In the genomic region with DNA sequence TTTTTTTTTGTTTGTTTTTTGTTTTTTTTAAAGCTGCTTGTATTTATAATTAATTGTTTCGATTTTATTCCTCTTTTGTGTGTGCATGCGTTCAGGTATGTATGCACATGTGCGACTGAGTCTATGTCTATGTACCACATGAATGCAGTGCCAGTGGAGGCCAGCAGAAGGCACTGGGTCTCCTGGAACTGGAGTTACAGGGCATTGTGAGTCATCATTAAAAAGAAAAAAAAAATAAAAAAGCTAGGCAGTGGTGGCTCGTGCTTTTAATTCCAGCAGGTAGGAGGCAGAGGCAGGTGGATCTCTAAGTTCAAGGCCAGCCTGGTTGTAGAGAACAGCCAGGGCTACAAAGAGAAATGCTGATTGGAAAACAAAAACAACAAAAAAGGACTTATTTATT, we compare ENCODE assay signal across 40 mouse cellular contexts. TPM values are rescaled to one million over a fixed set of nuclear protein-coding genes. Genes with fewer than 3 reads are reported as not detected.
DNase-seq lines count a peak whose midpoint lies in the region; ATAC-seq and TF ChIP-seq lines count a peak whose summit lies in the region.
"Had no signal": no experiment of that assay in that cellular context is flagged by ENCODE, and none has a peak within 500 bp of the region (broad histone marks: within the 10 kb centered on the region; RNA-seq: fewer than 3 reads in every experiment).

No protein-coding gene starts in this region.

- no peak for ATAC-seq in intestine, embryonic 14.5 days (replicated peaks; ENCODE audit: low FRiP score, low TSS enrichment, low read depth)
- ATAC-seq in intestine, embryonic 15.5 days: no peak
- ATAC-seq: forebrain, embryonic 16.5 days; hindbrain, postnatal 0 days; midbrain, embryonic 16.5 days; Patski had no signal

- H3K79me2 ChIP-seq in MEL (ENCODE audit: control insufficient read depth, insufficient read depth, low read length, poor library complexity) (no peaks in the 10 kb centered on the region), macrophage (ENCODE audit: inconsistent target) (peaks cover 89% of the 10 kb centered on the region)

- H3K4me1 ChIP-seq in intestine, embryonic 14.5 days (replicated peaks; ENCODE audit: control insufficient read depth, insufficient read depth, low read length): no peaks in the 10 kb centered on the region
- H3K4me1 ChIP-seq in intestine, embryonic 15.5 days (replicated peaks): no peaks in the 10 kb centered on the region
- H3K4me1 ChIP-seq in MEL (ENCODE audit: control insufficient read depth in 1 of 2, insufficient read depth in 2 of 2, low read length in 2 of 2): peaks cover 0 to 5% of the 10 kb centered on the region in 2 experiments; a peak in 2 of 4 replicates
- H3K4me1 ChIP-seq: embryonic facial prominence, embryonic 12.5 days; forebrain, embryonic 10.5 days; hindbrain, embryonic 12.5 days; limb, embryonic 10.5 days; limb, embryonic 15.5 days; liver, embryonic 13.5 days; midbrain, embryonic 10.5 days; neural tube, embryonic 12.5 days had no signal

- H3K4me2 ChIP-seq in intestine, embryonic 14.5 days (ENCODE audit: low read length): no peak overlapping the region
- no peak overlapping the region for H3K4me2 ChIP-seq in intestine, embryonic 15.5 days (replicated peaks)
- H3K4me2 ChIP-seq: embryonic facial prominence, embryonic 12.5 days; heart, embryonic 11.5 days; hindbrain, embryonic 12.5 days; limb, embryonic 15.5 days; liver, embryonic 13.5 days; neural tube, embryonic 12.5 days had no signal

- no peak overlapping the region for H3K4me3 ChIP-seq in intestine, embryonic 14.5 days (ENCODE audit: low read depth, low read length)
- no peak overlapping the region for H3K4me3 ChIP-seq in intestine, embryonic 15.5 days (replicated peaks)
- H3K4me3 ChIP-seq in MEL (ENCODE audit: control insufficient read depth in 1 of 2, insufficient read depth in 1 of 2, low read depth in 2 of 2, low read length in 2 of 2) (no peak overlapping the region), macrophage (ENCODE audit: inconsistent target) (no peak overlapping the region)
- H3K4me3 ChIP-seq: embryonic facial prominence, embryonic 12.5 days; forebrain, embryonic 10.5 days; hindbrain, embryonic 12.5 days; limb, embryonic 10.5 days; limb, embryonic 15.5 days; liver, embryonic 13.5 days; midbrain, embryonic 10.5 days; myocyte; neural tube, embryonic 12.5 days had no signal

- H3K36me3 ChIP-seq in intestine, embryonic 14.5 days (ENCODE audit: control insufficient read depth, insufficient read depth, low read length): peaks cover 93% of the 10 kb centered on the region
- H3K36me3 ChIP-seq in intestine, embryonic 15.5 days: peaks cover 16% of the 10 kb centered on the region
- H3K36me3 ChIP-seq in MEL (ENCODE audit: control insufficient read depth in 1 of 2, insufficient read depth in 2 of 2, low read length in 2 of 2): peaks cover 7 to 18% of the 10 kb centered on the region in 2 experiments
- peaks cover 74% of the 10 kb centered on the region for H3K36me3 ChIP-seq in macrophage (ENCODE audit: inconsistent target)

- H3K9me3 ChIP-seq in intestine, embryonic 14.5 days (ENCODE audit: control insufficient read depth, low read length): no peaks in the 10 kb centered on the region
- H3K9me3 ChIP-seq in intestine, embryonic 15.5 days: no peaks in the 10 kb centered on the region
- no peaks in the 10 kb centered on the region for H3K9me3 ChIP-seq in MEL (replicated peaks; ENCODE audit: insufficient read depth, low read length)
- H3K9me3 ChIP-seq: embryonic facial prominence, embryonic 12.5 days; forebrain, embryonic 10.5 days; hindbrain, embryonic 12.5 days; limb, embryonic 10.5 days; limb, embryonic 15.5 days; liver, embryonic 13.5 days; midbrain, embryonic 10.5 days; neural tube, embryonic 12.5 days had no signal

- TF ChIP-seq RAD21 in MEL (IDR thresholded peaks at IDR 0.05; ENCODE audit: low read depth, low read length): no peak

- H3K9ac ChIP-seq in intestine, embryonic 14.5 days (ENCODE audit: low read length): no peak overlapping the region
- no peak overlapping the region for H3K9ac ChIP-seq in intestine, embryonic 15.5 days
- H3K9ac ChIP-seq in MEL (ENCODE audit: control insufficient read depth, low read depth, low read length, poor library complexity, severe bottlenecking): no peak overlapping the region
- H3K9ac ChIP-seq: embryonic facial prominence, embryonic 12.5 days; hindbrain, embryonic 12.5 days; limb, embryonic 15.5 days; liver, embryonic 13.5 days; neural tube, embryonic 12.5 days had no signal

- no peak overlapping the region for H3K27ac ChIP-seq in intestine, embryonic 14.5 days (ENCODE audit: low read depth)
- H3K27ac ChIP-seq in intestine, embryonic 15.5 days: no peak overlapping the region
- H3K27ac ChIP-seq in MEL (ENCODE audit: control insufficient read depth, low read depth, low read length) (no peak overlapping the region), macrophage (peak overlapping the region; percentile 92; the same call in 1 of the 2 replicates)
- H3K27ac ChIP-seq: embryonic facial prominence, embryonic 12.5 days; forebrain, embryonic 10.5 days; hindbrain, embryonic 12.5 days; hindbrain, postnatal 0 days; limb, embryonic 10.5 days; limb, embryonic 15.5 days; liver, embryonic 13.5 days; midbrain, embryonic 10.5 days; neural tube, embryonic 12.5 days had no signal

- peak; percentile 13 for DNase-seq in intestine, embryonic 14.5 days (ENCODE audit: low spot score)
- DNase-seq in 3T3-L1 (ENCODE audit: low read depth, low spot score): peak; percentile 54
- no peak for DNase-seq in MEL (ENCODE audit: low read depth, low spot score)
- no peak for DNase-seq in frontal cortex, adult 2 months (ENCODE audit: extremely low spot score in 1 of 2, low spot score in 1 of 2)
- DNase-seq in kidney, adult 11 months: no peak
- DNase-seq: adrenal gland, postnatal 36 days; B cell, adult 2 months; cerebellum, adult 8-10 months; cerebellum, postnatal 25 days; gastrocnemius, postnatal 14 days; heart, postnatal 36 days; kidney, adult 2 months; kidney, postnatal 36 days; layer of hippocampus, postnatal 36 days; liver, embryonic 13.5 days; lung, adult 18-20 months; lung, postnatal 10 days; right cerebral cortex, postnatal 4 days; thymus, adult 2 months; thymus, postnatal 36 days had no signal

- no peaks in the 10 kb centered on the region for H3K27me3 ChIP-seq in intestine, embryonic 14.5 days (replicated peaks; ENCODE audit: control insufficient read depth, insufficient read depth, low read length)
- H3K27me3 ChIP-seq in intestine, embryonic 15.5 days (replicated peaks): no peaks in the 10 kb centered on the region
- H3K27me3 ChIP-seq in MEL (ENCODE audit: control insufficient read depth in 1 of 2, insufficient read depth in 2 of 2, low read length in 2 of 2): no peaks in the 10 kb centered on the region
- H3K27me3 ChIP-seq: embryonic facial prominence, embryonic 12.5 days; hindbrain, embryonic 12.5 days; limb, embryonic 15.5 days; liver, embryonic 13.5 days; neural tube, embryonic 12.5 days; Patski had no signal

- peak in 2 of 3 experiments; percentile 7 to 11; a peak in 1 of 6 replicates for TF ChIP-seq CTCF in MEL (IDR thresholded peaks at IDR 0.05 in 2 of 3, conservative IDR thresholded peaks at IDR 0.05 in 1 of 3; ENCODE audit: control insufficient read depth in 1 of 3, insufficient read depth in 1 of 3, low read depth in 2 of 3, low read length in 3 of 3, poor library complexity in 1 of 3, severe bottlenecking in 1 of 3)

- WGBS in intestine, embryonic 14.5 days: 90% methylated on average over 4 of the region's 4 CpGs
- 96% methylated on average over 4 of the region's 4 CpGs for WGBS in intestine, embryonic 15.5 days
- WGBS in macrophage (ENCODE audit: missing documents): 100% methylated on average over 4 of the region's 4 CpGs

- no peak for TF ChIP-seq EP300 in MEL (IDR thresholded peaks at IDR 0.05; ENCODE audit: low read depth in 1 of 2, low read length in 2 of 2)

- no peak for TF ChIP-seq POLR2A in MEL (IDR thresholded peaks at IDR 0.05; ENCODE audit: control insufficient read depth in 1 of 2, insufficient read depth in 1 of 2, low read depth in 1 of 2, low read length in 2 of 2, poor library complexity in 1 of 2)

RNA-seq across cellular contexts. Expression of gene 4930535I16Rik, which starts 12.2 kb away (rescaled TPM):
- polyA plus RNA-seq in intestine, embryonic 14.5 days (2014; fragmentation: Nextera tagmentation; extraction: Ambion mirVana): 0.48 TPM in 1 of 2 replicates, not detected in the other
- not detected in 2 replicates for polyA plus RNA-seq in intestine, embryonic 15.5 days (2015; fragmentation: Nextera tagmentation; extraction: Ambion mirVana)
- 1.3 and 2.1 TPM in 2 replicates for total RNA-seq in MEL (2012; rRNA removed)
- polyA plus RNA-seq in MEL (2012; ENCODE audit: insufficient read depth in 1 of 2, insufficient read length in 2 of 2, low read depth in 1 of 2, low replicate concordance in 2 of 2, missing spikeins in 1 of 2) (not detected), macrophage (2018) (not detected in 3 replicates)
- 1 to 10 TPM in 9 of 26 experiments, not detected in 17; 2.3 to 5.6 (median 3.3) TPM for total RNA-seq in macrophage (2018; cell fraction: chromatin; rRNA removed)
- total RNA-seq in macrophage (2018; cell fraction: cytosol; rRNA removed): under 1 TPM in 12 of 26 experiments, not detected in 14; 0.36 to 0.75 (median 0.52) TPM
- 1 to 10 TPM in 15 of 26 experiments, not detected in 11; 1.4 to 5.0 (median 2.8) TPM for total RNA-seq in macrophage (2018; cell fraction: nucleus; rRNA removed)
- polyA plus RNA-seq in frontal cortex, adult 2 months (2012; rRNA removed): not detected in 2 replicates
- total RNA-seq: adrenal gland, postnatal 36 days; gastrocnemius, postnatal 14 days; granulocyte monocyte progenitor cell, adult 5-6 weeks; heart, postnatal 36 days; hindbrain, postnatal 0 days; layer of hippocampus, postnatal 36 days; megakaryocyte progenitor cell, adult 5-6 weeks had no signal
- polyA plus RNA-seq: forebrain, embryonic 10.5 days; forebrain, embryonic 16.5 days; heart, embryonic 11.5 days; heart, embryonic 16.5 days; hindbrain, embryonic 12.5 days; hindbrain, postnatal 0 days; kidney, adult 2 months; kidney, embryonic 16.5 days; limb, embryonic 10.5 days; limb, embryonic 15.5 days; liver, embryonic 13.5 days; midbrain, embryonic 10.5 days; midbrain, embryonic 16.5 days; myocyte; neural tube, embryonic 12.5 days; spleen, adult 2 months had no signal

RNA-seq across cellular contexts. Expression of gene Rragc, which starts 12.7 kb away (rescaled TPM):
- 50.6 and 51.9 TPM in 2 replicates for polyA plus RNA-seq in intestine, embryonic 14.5 days (2014; fragmentation: Nextera tagmentation; extraction: Ambion mirVana)
- polyA plus RNA-seq in intestine, embryonic 15.5 days (2015; fragmentation: Nextera tagmentation; extraction: Ambion mirVana): 56.3 and 57.4 TPM in 2 replicates
- 19.5 and 21.0 TPM in 2 replicates for total RNA-seq in MEL (2012; rRNA removed)
- polyA plus RNA-seq in MEL (2012; ENCODE audit: insufficient read depth in 1 of 2, insufficient read length in 2 of 2, low read depth in 1 of 2, low replicate concordance in 2 of 2, missing spikeins in 1 of 2) (10 to 100 TPM in 1 of 2 experiments, not detected in 1; 36.6 TPM), macrophage (2018) (211 to 323 TPM (median 310 TPM) in 3 replicates)
- 100 to 1,000 TPM in 11 of 26 experiments, 10 to 100 TPM in 15; 48.3 to 192 (median 88.2) TPM for total RNA-seq in macrophage (2018; cell fraction: chromatin; rRNA removed)
- total RNA-seq in macrophage (2018; cell fraction: cytosol; rRNA removed): 100 to 1,000 TPM; 138 to 339 (median 211) TPM
- 100 to 1,000 TPM; 124 to 256 (median 151) TPM for total RNA-seq in macrophage (2018; cell fraction: nucleus; rRNA removed)
- polyA plus RNA-seq in frontal cortex, adult 2 months (2012; rRNA removed): 72.9 and 73.7 TPM in 2 replicates

RNA-seq across cellular contexts. Expression of gene Mycbp, which starts 25.4 kb away (rescaled TPM):
- polyA plus RNA-seq in intestine, embryonic 14.5 days (2014; fragmentation: Nextera tagmentation; extraction: Ambion mirVana): 86.5 and 97.8 TPM in 2 replicates
- polyA plus RNA-seq in intestine, embryonic 15.5 days (2015; fragmentation: Nextera tagmentation; extraction: Ambion mirVana): 101 and 110 TPM in 2 replicates
- 50.6 and 54.2 TPM in 2 replicates for total RNA-seq in MEL (2012; rRNA removed)
- polyA plus RNA-seq in MEL (2012; ENCODE audit: insufficient read depth in 1 of 2, insufficient read length in 2 of 2, low read depth in 1 of 2, low replicate concordance in 2 of 2, missing spikeins in 1 of 2): 10 to 100 TPM in 1 of 2 experiments, not detected in 1; 86.6 TPM
- 10 to 100 TPM in 7 of 26 experiments, 1 to 10 TPM in 19; 1.1 to 22.8 (median 5.5) TPM for total RNA-seq in macrophage (2018; cell fraction: chromatin; rRNA removed)
- total RNA-seq in macrophage (2018; cell fraction: cytosol; rRNA removed): 1 to 10 TPM; 2.7 to 9.0 (median 5.0) TPM
- 10 to 100 TPM in 2 of 26 experiments, 1 to 10 TPM in 24; 1.5 to 32.3 (median 4.6) TPM for total RNA-seq in macrophage (2018; cell fraction: nucleus; rRNA removed)
- 4.0 to 11.7 TPM (median 6.1 TPM) in 3 replicates for polyA plus RNA-seq in macrophage (2018)
- polyA plus RNA-seq in frontal cortex, adult 2 months (2012; rRNA removed): 8.7 and 9.3 TPM in 2 replicates

Comparison
In these comparisons a context has a peak if more than half of its experiments do, and no peak if none do; other contexts are left out.
1. DNase-seq: peak in intestine, embryonic 14.5 days (single experiment) and 3T3-L1 (single experiment); none in MEL (single experiment), frontal cortex, adult 2 months (0 of 2) and kidney, adult 11 months (single experiment).